Mouse (Mus musculus) right cerebral cortex, postnatal 25 days (tissue): ENCODE results near the gene Pla2g4a.
"Not testable (repeated sequence)": the region's sequence is repeated elsewhere in the genome, so short reads cannot be mapped to it uniquely, and the experiment has no call there.

Source experiments
- DNase-seq: peaks from one replicate; pipeline ENCODE4 v3.0.0; 2022

The Pla2g4a gene

DNA sequence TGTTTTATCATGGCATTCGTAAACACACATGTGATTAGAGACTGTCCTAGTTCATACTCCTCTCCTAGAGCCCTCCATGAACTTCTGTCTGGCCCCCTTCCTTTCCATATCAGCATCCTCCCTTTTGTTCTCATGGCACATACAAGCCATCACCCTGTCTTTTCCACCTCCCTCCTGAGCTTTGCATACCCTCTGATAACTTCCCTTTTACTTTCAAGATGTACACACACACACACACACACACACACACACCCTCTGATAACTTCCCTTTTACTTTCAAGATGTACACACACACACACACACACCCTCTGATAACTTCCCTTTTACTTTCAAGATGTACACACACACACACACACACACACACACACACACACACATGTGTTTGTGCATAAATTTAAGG, 37.4 kb downstream of the Pla2g4a start:
- DNase-seq, result not testable (repeated sequence)

DNA sequence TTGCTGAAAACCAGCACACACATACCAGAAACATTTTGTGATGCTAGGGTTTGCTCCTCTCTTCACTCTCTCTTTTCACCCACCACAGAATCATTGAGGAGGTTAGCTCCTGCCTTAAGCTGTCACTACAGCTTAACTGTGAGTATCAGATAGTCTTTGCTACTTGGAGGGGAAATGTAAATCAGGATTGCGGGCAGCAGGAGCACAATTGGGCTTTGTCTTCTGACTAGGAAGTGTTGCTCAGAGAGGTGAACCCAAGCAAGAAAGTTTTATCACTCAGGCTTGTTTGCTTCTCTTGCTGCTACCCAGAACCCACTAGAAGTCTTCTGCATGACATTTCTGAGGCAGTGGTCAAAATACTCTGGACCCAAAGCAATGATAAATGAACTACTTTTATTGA, 38.9 kb downstream of the Pla2g4a start:
- no peak for DNase-seq

DNA sequence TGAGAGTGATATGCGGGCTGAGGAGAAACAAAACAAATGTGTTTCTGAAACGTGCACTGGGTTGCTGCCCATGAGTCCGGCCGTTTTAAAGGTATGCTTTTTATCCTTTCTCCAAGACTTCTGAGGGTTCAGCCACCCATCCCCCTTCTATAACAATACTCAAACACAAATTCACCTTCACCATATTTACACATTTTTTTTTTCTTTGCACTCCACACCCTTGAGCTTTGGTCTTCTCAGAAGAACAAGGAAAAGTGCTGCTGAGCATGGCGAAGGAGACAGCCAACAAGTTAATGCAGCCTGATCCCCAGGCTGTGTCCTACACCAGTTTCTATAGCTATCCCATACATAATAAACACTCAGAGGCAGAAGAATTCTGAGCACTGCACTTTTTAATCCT, 39.8 kb downstream of the Pla2g4a start:
- no peak for DNase-seq

DNA sequence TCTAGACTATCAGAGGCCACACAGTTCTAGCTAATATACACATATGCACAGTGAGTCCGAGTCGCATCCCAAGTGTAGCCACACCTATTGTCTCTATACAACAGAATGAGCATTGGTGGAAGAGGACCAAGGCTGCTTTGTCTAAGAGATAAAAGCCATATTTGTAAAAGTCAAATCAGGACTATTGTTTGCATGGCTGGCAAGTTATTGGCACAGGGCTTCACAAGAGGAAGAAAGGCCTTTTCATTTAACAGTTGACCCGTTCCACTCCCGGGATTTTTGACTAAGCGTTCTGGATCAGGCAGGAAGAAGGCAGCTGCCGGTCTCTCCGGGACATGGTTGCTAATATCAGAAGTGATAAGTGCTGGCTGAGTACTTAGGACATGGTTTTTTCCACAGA, 41.8 kb downstream of the Pla2g4a start:
- no peak for DNase-seq

DNA sequence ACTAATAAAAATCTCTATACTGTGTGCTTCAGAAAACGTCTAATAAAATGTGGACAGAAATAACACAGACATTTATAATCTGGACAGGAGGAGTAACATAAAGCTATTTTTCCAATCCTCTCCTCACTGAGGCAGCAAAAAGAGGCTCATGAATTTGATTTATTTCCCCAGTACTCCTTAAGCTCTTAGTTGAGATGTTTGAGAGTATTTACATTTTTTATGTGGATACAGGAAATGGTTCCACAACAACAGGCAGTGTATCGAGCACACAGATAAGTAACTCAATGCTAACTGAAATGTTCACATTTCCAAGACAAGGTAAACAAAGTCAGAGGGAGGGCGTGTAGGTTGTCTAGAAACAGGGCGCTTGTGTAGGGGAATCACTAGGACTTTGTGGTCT, 48.1 kb downstream of the Pla2g4a start:
- DNase-seq, result no peak

DNA sequence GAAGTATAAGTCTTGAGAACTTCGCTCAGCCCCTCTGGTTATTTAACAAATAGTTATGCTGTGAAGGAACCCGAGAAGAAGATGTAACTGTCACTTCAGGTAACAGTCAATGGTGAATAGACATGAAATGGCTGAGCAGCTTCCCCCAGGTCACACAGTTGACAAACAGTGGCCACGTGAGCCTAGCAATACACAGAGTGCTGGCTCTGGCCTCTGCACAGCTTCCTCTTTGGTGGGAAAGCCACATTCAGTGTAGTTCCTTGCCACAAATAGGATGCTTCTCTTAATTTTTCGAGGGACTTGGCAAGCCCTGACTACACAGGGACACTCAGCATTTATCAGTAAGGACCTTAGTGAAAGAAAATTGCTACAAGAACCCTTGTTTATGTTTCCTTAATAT, 50.0 kb downstream of the Pla2g4a start:
- DNase-seq, result no peak

DNA sequence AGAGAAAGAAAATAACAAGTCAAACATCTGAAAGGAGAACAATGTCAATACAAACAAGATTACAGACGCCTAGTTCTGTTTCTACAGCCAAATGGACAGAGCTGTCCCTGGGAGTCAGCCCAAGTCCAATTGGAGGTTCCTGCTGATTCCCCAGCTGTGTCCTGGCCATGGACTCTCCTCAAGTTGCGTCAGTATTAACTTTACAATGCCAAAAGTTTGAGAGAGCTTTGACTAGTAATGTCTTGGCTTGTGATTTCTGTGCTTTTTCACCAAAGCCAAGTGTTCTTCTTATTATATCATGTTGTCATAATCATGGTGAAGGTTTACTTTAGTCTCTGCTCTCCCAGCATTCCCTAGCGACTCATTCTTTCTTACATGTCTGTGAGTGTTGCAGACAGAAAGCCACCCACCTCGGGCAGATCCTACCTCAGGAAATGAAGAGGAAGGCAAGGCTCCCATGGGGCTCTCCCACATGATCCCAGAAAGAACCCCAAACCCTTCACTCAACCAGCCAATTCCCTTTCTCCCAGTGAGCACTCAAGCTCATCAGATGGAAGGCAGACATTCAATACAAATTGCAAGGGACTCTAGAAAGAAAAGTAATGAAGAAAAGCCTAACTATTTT, 63.0 kb downstream of the Pla2g4a start:
- DNase-seq, result no peak

DNA sequence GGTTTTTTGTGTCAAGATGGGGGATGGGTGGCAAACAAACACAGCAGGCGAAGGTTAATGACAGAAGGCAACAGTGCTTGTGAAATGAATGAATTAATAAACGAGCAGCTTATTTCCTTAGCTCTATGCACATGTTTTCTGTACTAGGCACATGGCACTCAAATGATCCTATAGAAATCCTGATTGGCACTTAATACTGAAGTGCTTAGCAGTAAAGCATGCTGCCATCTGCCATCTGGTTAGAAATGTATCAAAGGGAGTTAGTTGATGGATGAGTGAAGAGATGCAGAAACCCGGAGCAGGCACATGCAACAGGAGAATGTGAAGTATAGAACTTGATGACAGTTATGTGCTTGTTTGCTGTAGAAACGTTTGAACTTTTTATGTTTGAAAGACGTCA, 64.5 kb downstream of the Pla2g4a start:
- no peak for DNase-seq

DNA sequence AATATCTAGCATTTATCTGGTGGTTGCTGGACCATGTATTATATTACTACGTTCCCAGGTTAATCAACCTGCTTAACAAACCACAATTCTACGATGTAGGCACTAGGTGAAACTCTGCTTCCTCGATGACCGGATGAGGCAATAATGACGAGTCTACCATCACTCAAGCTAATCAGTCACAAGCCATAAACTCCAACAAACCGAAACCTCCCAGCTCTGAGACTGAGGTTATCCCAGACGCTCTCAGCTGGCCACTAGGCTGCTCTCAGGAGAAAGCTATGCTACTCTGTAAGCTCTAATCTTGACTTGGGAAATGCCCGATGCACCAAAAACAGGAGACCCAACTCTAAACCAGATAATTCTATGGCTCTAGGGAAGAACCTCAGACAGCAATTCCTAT, 66.2 kb downstream of the Pla2g4a start:
- DNase-seq, result no peak

DNA sequence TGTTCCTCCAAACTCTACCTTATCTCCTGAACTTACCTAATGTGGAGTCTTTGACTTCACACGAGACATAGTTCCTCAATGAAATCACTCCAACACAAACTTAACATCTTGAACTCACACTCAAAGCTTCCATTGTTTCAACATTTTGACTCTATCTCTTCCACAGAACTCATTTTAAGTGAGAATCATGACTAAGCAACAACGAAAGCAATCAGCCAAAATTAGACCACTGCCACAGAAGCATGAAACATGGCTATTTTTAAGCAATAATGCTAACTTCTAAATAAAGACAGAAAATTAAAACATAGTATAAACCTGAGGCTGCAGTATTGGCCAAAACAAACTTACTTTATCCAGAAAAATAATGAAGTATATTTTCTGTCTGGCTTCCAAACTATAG, 67.2 kb downstream of the Pla2g4a start:
- DNase-seq, result no peak

DNA sequence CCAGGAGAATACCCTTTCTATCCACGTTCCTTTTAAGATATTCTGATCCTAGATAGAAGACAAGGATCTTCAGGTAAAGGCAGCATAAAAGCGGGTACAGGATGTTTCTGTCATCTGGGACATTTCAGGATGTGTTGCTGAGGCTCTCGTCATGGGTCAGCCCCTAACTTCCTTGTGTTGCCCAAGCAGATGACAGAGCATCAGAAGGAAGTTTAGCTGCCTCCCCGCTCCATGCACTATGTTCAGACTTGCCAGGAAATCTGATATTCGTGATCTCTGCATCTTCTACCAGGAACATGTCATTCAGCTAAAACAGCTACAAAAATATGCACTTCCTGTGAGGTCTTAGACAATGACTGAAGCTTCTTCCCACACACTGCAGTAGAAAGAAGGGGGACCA, 70.0 kb downstream of the Pla2g4a start:
- DNase-seq, result no peak

DNA sequence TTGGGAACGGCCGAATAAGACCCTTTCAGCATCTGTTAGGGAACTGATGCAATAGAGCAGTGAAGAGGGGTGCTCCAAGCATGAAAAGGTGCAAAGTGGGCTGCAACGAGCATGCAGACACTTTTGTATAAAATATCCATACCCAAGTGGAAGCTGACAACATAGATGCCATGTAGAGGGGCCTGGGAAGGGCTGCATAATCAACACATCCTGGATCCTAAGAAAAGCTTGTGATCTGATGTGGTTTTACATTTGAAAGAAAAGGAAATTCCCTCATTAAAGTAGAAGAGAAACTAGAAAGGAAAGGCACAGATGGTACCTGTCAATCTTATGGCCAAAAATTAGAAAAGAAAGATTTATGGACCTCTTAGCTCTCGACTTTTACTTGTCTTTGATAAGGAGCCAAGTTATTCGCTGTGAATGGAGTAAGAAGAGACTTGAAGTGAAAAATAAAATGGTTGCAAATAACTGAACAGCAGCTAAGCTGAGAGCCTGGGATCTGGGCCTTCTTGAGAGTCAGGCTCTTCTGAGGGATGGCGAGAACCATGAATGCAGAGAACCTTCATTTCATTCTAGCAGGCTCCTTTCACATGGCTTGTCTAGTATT, 78.6 kb downstream of the Pla2g4a start:
- no peak for DNase-seq

DNA sequence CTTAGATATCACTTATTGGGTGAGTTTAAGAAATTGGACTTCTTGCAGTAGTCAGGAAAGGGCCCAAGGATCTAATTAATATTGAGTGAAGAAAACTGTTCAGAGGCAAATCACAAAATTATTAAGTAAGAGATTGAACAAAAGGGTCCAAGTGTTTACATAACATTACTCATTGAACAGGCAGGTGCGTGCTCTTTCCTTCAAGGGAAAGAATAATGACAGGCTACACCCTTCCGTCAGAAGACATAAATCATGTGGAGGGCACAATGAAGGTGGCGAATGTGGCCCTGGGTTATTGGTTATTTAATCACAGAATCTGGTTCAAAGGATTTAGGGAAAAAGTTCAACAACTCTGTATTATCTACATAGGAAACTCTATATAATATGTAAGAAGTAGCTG, 82.9 kb downstream of the Pla2g4a start:
- DNase-seq, result no peak

DNA sequence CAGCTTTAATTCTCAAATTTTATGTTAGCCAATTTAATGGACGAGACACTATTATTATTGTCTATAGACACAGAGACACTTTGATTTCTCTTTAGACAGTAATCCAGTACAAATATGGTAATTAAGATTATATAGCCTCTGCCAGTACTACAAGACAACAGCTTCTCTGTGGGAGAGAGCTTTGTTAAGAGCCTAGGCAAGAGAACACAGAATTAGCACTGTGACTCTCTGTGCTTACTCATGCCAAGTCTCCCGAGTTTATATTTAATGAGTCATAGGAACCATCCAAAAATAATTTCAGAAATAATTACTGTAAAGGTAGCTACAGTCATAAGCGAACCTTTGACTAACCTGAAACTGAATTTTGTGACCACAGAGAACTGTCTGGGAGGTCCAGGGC, 84.6 kb downstream of the Pla2g4a start:
- no peak for DNase-seq

DNA sequence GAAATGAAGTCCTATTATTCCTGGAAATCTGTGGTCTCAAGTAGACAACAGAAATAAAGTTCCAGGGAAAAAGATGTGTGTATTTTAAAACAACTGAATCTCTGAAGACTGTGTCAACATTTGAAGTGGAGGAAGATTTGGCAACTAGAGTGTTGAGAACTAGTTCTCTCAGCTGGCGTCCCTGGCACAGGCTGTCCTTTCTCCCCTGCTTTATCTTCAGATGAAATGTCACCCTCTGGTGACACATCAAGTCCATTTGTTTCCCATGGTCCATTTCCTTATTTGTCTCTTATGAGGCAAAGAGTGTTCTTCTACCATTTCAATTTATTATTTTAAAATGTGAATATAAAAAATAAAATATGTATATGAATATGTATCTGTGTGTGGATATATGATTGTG, 89.5 kb downstream of the Pla2g4a start:
- DNase-seq, result no peak

DNA sequence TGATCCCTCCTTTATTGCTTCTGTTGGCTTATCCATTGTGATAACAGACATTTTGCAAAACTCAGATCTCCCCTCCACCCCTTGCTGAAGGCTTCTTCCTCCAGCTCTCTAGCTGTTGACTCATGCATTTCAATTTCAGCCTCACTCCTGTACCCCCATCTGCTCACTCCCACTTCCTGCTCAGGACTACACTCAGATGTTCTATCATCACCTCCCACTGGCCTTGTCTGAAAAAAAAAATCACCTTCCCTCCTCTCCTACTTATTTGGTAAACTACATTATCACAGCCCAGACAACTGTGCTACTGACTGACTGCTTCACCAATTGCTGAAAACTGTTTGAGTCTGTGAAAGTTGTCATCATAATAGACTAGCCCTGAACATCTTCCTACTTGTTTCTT, 93.8 kb downstream of the Pla2g4a start:
- peak; percentile 61 for DNase-seq

DNA sequence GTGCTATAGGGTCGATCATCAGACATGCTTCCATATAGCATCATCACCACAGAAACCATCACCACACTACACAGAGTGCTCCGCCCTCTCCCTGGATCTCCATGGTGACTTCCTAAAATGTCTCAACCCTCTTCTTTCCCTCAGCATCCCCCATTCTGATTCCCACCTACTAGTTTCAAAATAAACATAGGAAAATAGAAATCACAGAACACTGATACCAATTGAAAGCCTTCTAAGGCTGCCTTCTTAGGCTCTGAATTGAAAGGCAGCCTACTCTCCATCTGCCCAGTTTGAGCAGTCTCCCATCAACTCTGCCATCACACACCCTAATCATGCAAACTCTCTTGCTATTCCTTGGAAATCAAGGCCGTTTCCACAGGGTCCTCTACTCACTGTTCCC, 94.9 kb downstream of the Pla2g4a start:
- DNase-seq, result no peak

DNA sequence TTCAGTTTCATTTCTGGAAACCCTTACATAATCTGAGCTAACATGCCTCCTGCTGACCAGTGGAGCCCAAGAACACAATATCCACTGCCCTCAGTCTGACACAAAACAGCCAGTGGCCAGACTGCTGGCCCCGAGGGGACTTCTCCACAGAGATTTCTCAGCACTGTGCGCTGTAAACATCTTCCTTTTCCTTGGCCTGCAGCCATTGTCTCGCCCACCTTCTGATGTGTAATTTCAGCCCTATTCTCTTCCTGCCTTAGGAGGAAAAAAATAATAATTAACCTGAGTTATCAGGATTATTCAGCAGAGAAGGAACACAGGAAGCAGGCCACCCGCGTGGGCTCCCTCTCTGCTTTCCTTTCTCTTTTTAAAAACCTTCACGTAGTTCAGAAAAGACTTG, 98.3 kb downstream of the Pla2g4a start:
- DNase-seq, result no peak

DNA sequence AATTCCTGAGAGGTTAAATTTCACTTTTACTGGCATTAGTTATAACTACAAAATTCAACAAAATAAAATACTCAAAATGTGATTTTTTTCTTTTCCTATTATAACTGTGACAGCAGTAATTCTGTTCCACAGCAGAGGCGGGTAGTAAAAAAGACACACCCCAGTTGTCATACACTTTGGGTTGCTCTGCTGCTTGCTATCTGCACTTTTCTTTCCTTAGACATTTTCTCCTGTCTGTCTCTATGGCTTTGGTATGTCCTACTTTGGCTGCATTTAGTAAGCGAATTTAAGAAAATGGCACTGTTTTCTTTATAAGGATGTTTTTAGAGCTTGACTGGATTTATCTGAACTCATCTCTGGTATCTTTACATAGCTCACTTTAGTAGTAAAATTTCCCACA, 98.9 kb downstream of the Pla2g4a start:
- no peak for DNase-seq

DNA sequence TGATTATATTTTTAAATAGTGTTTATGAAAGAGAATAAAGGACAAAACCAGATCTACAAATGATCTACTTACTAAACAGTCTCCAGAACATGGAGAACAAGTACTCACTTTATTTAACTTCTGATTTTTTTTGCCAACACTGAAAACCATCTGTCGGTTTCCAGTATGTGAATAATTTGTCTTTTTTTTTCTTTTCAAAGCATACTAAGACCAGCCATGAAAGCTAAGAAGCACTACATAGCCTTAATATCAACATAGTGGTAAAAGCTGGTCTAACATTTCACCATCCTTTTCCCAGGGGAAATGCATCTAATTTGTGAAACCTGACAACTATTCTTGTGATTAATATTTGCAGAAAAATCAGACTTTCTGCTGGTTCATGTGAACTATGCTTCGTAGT, 99.5 kb downstream of the Pla2g4a start:
- DNase-seq, result no peak

DNA sequence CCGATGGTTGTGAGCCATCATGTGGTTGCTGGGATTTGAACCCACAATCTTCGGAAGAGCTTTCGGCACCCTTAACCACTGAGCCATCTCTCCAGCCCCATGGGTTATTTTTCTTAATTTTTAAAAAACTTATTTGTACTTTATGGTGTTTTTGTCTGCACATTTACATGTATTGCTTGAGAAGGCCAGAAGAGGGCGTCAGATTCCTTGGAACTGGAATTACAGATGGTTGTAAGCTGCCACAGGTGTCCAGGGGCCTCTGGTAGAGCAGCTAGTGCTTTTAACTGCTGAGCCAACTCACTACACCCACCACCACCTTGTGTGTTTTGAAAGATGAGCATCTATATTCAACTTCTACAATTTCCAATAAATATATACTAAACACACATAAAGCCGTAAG, 102.4 kb downstream of the Pla2g4a start:
- DNase-seq, result no peak

DNA sequence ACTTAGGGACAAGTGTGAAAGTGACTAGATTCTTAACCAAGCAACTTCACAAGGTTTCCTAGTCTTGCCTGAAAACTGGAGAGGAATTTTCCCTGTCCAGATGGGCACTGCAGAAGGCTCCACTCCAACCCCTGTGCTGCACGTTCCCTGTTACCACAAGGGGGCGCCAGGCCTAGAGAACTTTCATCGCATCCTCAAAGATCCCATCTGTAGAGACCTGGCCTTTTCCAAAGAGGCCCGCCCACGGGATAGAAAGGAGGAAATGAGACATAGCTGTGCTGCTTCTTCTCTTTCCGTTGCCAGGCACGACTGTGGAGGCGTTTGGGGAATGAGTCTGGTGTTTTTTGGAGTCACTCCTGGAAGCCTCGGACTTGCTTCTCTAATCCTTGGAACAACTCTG, 104.4 kb downstream of the Pla2g4a start:
- peak; percentile 85 for DNase-seq

DNA sequence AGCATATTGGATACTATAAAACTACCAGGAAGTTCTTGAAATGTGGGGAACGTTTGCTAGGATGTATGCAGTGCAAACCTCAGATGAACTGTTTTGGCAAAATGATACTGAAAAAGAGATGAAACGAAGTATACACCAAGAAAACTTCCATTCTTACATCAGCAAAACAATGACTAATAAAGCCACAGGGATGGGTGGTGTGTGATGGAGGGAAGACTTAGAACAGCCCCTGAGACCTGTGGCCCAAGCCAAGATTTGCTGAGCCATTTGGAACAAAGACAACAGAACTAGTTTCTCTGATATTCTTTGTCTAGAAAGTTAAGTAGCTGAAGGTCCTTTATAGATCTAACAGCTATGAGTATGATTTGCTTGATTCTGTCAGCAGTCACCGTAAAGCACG, 105.5 kb downstream of the Pla2g4a start:
- DNase-seq, result no peak

DNA sequence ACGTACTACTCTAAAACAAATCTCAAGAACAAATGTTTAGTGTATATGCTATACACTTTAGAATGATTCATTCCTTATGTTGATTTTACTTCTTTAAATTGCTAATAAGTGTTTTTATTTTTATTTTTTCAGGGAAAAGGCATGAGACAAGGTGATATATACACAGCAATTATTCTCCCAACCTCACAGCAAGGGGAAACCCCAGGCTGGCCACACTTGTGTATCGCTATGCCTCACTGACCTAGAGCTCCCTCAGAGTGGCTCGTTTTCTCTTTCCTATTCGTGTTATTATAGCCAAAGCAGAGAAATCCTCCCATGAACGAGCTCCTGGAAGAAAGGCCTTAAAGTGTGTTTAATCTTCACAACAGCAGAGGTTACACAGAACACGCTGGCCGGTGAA, 106.2 kb downstream of the Pla2g4a start:
- DNase-seq, result no peak

DNA sequence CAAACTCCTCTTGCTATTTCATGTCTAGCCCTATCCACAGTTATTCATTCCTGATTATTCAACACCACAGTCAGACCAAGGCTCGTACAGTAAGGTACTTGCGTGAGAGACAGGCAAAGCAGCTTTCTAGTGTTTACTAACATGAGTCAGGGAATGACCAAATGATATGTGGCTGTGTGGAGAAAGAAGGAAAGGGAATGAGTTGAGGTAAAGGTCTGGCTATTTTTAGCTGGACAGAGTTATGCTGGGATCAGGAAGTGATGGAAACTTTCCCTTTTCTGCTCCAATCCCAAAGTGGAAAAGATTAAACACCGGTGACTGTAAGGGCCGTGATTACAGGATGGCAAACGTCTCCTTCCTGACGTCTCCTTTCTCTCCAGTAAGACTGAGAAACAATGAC, 114.4 kb downstream of the Pla2g4a start:
- DNase-seq, result no peak

DNA sequence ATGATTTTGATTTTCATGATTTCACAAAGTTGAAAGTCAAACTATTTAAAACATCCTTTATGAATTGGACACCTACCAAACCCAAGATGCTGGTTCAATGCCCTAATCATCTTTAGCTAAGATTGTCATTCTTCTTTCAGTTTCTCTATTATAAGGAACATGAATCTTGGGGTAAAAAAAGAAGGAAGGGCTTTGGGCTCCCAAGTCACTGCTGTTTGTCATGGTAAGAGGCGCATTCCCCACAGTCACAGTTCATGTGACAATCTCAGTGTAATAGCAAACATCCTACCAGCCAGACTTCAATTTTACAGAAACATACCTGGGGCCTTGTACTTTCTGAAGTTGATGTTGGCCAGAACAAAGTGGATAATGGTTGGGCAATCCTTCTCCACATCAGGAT, 119.2 kb downstream of the Pla2g4a start:
- no peak for DNase-seq
